Mouse (Mus musculus): ENCODE results near the gene Ube2s. TPM values are rescaled to one million over a fixed set of nuclear protein-coding genes. Genes with fewer than 3 reads are reported as not detected.
A peak's percentile ranks its signal among the peaks of the same experiment; 100 is the strongest.

Ube2s gene
- total RNA-seq, 2 experiments from 2014 or later, result 98.6 to 117 TPM

GRCm38 (mm10) chr7:4783667-4784268, 28.6 kb downstream of the Ube2s start:
- peak; percentile 49 to 65 for DNase-seq (ENCODE audit: low spot score in 2 of 2)
- intact Hi-C loops (cut with DNase I), result no loop called here

- DNase-seq (ENCODE audit: low spot score in 2 of 2), result no peak
- intact Hi-C loops (cut with DNase I), result no loop called here
Measured at GRCm38 (mm10) chr7:4782759-4783158, 29.6 kb downstream of the Ube2s start, which contains the start of the genes Il11 and Tmem190. Il11 (minus strand) TSS chr7:4782859. Tmem190 (plus strand) TSS chr7:4782937.

GRCm38 (mm10) chr7:4782130-4782529, 30.3 kb downstream of the Ube2s start:
- intact Hi-C loops (cut with DNase I), result no loop called here
- DNase-seq (ENCODE audit: low spot score in 2 of 2), result no peak

- intact Hi-C loops (cut with DNase I), result no loop called here
Measured at GRCm38 (mm10) chr7:4779921-4780320, 32.5 kb downstream of the Ube2s start.

GRCm38 (mm10) chr7:4777851-4778637, 34.3 kb downstream of the Ube2s start:
- DNase-seq (ENCODE audit: low spot score in 2 of 2), result no peak

More at GRCm38 (mm10) chr7:4779921-4780320, 32.5 kb downstream of the Ube2s start:
- no peak for DNase-seq (ENCODE audit: low spot score in 2 of 2)

GRCm38 (mm10) chr7:4776861-4777830, 35.2 kb downstream of the Ube2s start:
- DNase-seq (ENCODE audit: low spot score in 2 of 2), result no peak
- intact Hi-C loops (cut with DNase I), result no loop called here

More at GRCm38 (mm10) chr7:4777851-4778637, 34.3 kb downstream of the Ube2s start:
- intact Hi-C loops (cut with DNase I), result no loop called here

GRCm38 (mm10) chr7:4776131-4776530, 36.3 kb downstream of the Ube2s start:
- no peak for DNase-seq (ENCODE audit: low spot score in 2 of 2)
- intact Hi-C loops (cut with DNase I), result no loop called here

- intact Hi-C loops (cut with DNase I), result no loop called here
- no peak for DNase-seq (ENCODE audit: low spot score in 2 of 2)
Measured at GRCm38 (mm10) chr7:4771202-4771601, 41.2 kb downstream of the Ube2s start, which contains the start of gene Fam71e2. Fam71e2 (minus strand) TSS chr7:4771302.

GRCm38 (mm10) chr7:4764946-4765710, 47.3 kb downstream of the Ube2s start:
- no peak for DNase-seq (ENCODE audit: low spot score in 2 of 2)
- intact Hi-C loops (cut with DNase I), result no loop called here

- intact Hi-C loops (cut with DNase I), result no loop called here
- DNase-seq (ENCODE audit: low spot score in 2 of 2), result no peak
Measured at GRCm38 (mm10) chr7:4759670-4760069, 52.7 kb downstream of the Ube2s start.

- intact Hi-C loops (cut with DNase I), result no loop called here
- peak; percentile 27 to 32 for DNase-seq (ENCODE audit: low spot score in 2 of 2)
Measured at GRCm38 (mm10) chr7:4752821-4753570, 59.4 kb downstream of the Ube2s start, which contains the start of gene Cox6b2. Cox6b2 (minus strand) TSS chr7:4753094.

- intact Hi-C loops (cut with DNase I), result no loop called here
- no peak for DNase-seq (ENCODE audit: low spot score in 2 of 2)
Measured at GRCm38 (mm10) chr7:4751971-4752820, 60.2 kb downstream of the Ube2s start.

GRCm38 (mm10) chr7:4749169-4749568, 63.2 kb downstream of the Ube2s start:
- no peak for DNase-seq (ENCODE audit: low spot score in 2 of 2)
- intact Hi-C loops (cut with DNase I), result no loop called here

- intact Hi-C loops (cut with DNase I), result no loop called here
- no peak for DNase-seq (ENCODE audit: low spot score in 2 of 2)
Measured at GRCm38 (mm10) chr7:4748321-4748720, 64.1 kb downstream of the Ube2s start.

- DNase-seq (ENCODE audit: low spot score in 2 of 2), result no peak
- intact Hi-C loops (cut with DNase I), result no loop called here
Measured at GRCm38 (mm10) chr7:4747156-4747899, 65.1 kb downstream of the Ube2s start.

GRCm38 (mm10) chr7:4746326-4746980, 65.9 kb downstream of the Ube2s start:
- no peak for DNase-seq (ENCODE audit: low spot score in 2 of 2)
- intact Hi-C loops (cut with DNase I), result no loop called here

Data from left cerebral cortex, postnatal 36 days (tissue).